Mouse (Mus musculus) stomach, embryonic 14.5 days (tissue): ENCODE measurements around the gene Deup1. TPM values are rescaled to one million over a fixed set of nuclear protein-coding genes. Genes with fewer than 3 reads are reported as not detected.

ENCODE experiments used
- ATAC-seq: fragments of 200-750 bp; cut with Nextera tagmentation; 2 replicates; pipeline ENCODE4 v1.8.0; 2017; ENCODE audit warnings: low read depth, moderate TSS enrichment; ENCODE audit not compliant: insufficient number of reproducible peaks, insufficient read depth, low FRiP score
- H3K27ac ChIP-seq: fragments of 300-500 bp; sonication (generic); 2 replicates; pipeline ENCODE4 v1.5.1; 2014; ENCODE audit warnings: mild to moderate bottlenecking, low read length, moderate library complexity, mixed read lengths
- H3K27me3 ChIP-seq: fragments of 300-500 bp; sonication (generic); 2 replicates; pipeline ENCODE4 v1.6.1; 2014; ENCODE audit warnings: low read length, control low read depth, mixed read lengths; ENCODE audit not compliant: control insufficient read depth, insufficient read depth
- H3K36me3 ChIP-seq: fragments of 300-500 bp; sonication (generic); 2 replicates; pipeline ENCODE4 v1.6.1; 2014; ENCODE audit warnings: mild to moderate bottlenecking, control low read depth, low read length, moderate library complexity, mixed read lengths; ENCODE audit not compliant: control insufficient read depth, insufficient read depth
- H3K4me1 ChIP-seq: fragments of 300-500 bp; sonication (generic); 2 replicates; pipeline ENCODE4 v1.6.1; 2014; ENCODE audit warnings: low read length, control low read depth, mixed read lengths; ENCODE audit not compliant: control insufficient read depth, insufficient read depth
- H3K4me2 ChIP-seq: fragments of 300-500 bp; sonication (generic); replicated peaks from 2 replicates; pipeline ENCODE4 v1.6.1; 2014; ENCODE audit warnings: low read depth, low read length, control low read depth
- H3K4me3 ChIP-seq: fragments of 300-500 bp; sonication (generic); 2 replicates; pipeline ENCODE4 v1.5.1; 2014; ENCODE audit warnings: low read depth, low read length, control low read depth
- H3K9ac ChIP-seq: fragments of 300-500 bp; sonication (generic); replicated peaks from 2 replicates; pipeline ENCODE4 v1.6.1; 2014; ENCODE audit warnings: low read depth, mild to moderate bottlenecking, control low read depth, low read length, moderate library complexity, mixed read lengths
- H3K9me3 ChIP-seq: fragments of 300-500 bp; sonication (generic); 2 replicates; pipeline ENCODE4 v1.6.1; 2016; ENCODE audit warnings: low read depth, low read length, control low read depth; ENCODE audit not compliant: control insufficient read depth
- WGBS: fragments of 180-500 bp; shearing (Covaris S2); extraction: QIAGEN DNeasy Blood & Tissue Kit; methylation state at CpG from one replicate; pipeline ENCODE4 v1.1.7; 2014; 5-methylcytosine and 5-hydroxymethylcytosine counted together
- polyA plus RNA-seq: library from polyadenylated mRNA; unstranded; fragments of >200 nt; fragmentation: Nextera tagmentation; extraction: Ambion mirVana; gene quantifications from 2 replicates; pipeline ENCODE4 v1.2.1, GENCODE M21; 2014

Gene Deup1
- 0.22 and 0.55 TPM in 2 replicates for polyA plus RNA-seq

DNA sequence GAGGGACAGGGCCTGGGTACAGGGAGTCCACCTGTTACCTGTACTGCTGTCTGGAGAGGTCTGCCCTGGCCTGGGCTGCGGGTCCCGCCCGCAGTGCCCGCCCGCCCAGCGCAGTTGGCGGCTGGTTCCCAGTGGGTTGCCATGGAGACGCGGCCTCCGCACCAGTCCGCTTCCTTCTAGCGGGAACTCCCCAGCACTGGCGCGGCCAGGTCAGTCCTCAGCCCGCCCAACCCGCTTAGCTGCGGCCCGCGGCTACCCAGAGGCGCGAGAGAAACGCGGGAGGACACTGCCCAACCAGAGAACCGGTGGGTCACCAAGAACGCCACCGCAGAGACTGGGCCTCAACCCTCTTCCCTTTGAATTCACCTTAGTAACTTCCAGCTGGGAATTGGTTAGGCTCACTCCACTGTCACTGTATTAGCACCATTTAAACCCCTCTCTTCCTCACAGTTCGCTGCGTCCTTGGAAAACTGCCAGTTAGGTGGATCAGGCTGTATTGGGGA is at the start of gene Deup1:
Deup1 (minus strand) TSS at position 149 of the 503 bp plus-strand sequence.
- 0 out of 2 replicates have a peak, but pooled peaks cover 4% of the 10 kb centered on the region for H3K4me1 ChIP-seq
- peak; percentile 78 for ATAC-seq
- no peaks in the 10 kb centered on the region for H3K9me3 ChIP-seq
- H3K4me3 ChIP-seq, result peak within 1 kb of the TSS; percentile 4; the same call in 1 of the 2 replicates
- peak within 1 kb of the TSS; percentile 56 for H3K4me2 ChIP-seq
- 2% methylated on average over 28 of the region's 28 CpGs for WGBS
- H3K27me3 ChIP-seq, result no peaks in the 10 kb centered on the region
- no peak within 1 kb of the TSS for H3K27ac ChIP-seq
- no peaks in the 10 kb centered on the region for H3K36me3 ChIP-seq
- H3K9ac ChIP-seq, result no peak within 1 kb of the TSS; the same call in 1 of the 2 replicates

DNA sequence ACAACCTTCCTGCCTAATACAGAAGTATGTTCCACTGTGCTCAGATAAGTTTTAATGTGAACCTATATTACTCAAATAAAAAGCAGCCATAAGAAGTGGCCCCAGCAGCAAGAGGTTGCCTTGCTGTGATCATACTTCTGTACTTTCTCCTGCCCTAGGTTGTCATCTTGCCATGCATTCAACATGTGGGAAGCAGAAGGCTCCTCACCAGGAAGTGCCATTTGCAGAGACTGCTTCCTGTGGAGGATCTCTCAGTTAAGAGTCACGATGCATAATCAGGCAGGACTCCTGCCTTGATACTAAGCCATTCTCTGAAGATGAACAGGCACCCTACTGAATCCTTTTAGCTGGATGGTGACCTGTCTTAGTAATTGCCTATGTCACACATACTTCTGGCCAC is 44.5 kb upstream of the Deup1 start:
- 50% methylated on average over 1 of the region's 1 CpGs for WGBS
- H3K9ac ChIP-seq, result no peak overlapping the region
- H3K27ac ChIP-seq, result no peak overlapping the region
- H3K4me2 ChIP-seq, result no peak overlapping the region
- H3K27me3 ChIP-seq, result no peaks in the 10 kb centered on the region
- ATAC-seq, result no peak
- no peak overlapping the region for H3K4me3 ChIP-seq
- H3K36me3 ChIP-seq, result no peaks in the 10 kb centered on the region
- no peaks in the 10 kb centered on the region for H3K9me3 ChIP-seq
- peaks cover 5% of the 10 kb centered on the region; the same call in 1 of the 2 replicates for H3K4me1 ChIP-seq

DNA sequence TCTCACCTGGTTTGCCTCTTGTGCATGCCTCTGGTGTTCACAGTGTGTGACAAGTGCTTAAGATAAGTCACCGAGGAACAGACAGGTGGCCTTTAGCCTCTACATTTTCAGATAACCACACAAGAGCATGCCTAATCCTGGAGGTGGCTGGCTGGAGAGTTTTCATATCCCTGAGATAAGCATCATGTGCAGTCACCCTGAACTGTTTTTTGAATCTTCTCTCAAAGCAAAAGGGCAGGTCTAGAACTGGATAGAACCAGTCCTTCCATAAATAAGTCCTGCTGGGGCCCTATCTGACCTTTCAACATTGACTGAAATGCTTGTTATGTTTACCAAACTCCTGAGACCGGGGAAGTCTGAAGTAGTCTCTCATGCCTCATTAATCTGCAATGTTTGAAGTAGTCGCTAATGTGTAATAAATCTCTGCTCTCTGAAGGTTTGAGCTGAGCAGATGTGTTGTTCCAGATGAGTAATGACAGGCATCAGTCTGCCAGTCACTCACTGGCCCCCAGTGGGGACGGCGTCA is 42.3 kb upstream of the Deup1 start:
- H3K27ac ChIP-seq, result no peak overlapping the region
- peaks cover 5% of the 10 kb centered on the region; the same call in 1 of the 2 replicates for H3K4me1 ChIP-seq
- H3K27me3 ChIP-seq, result no peaks in the 10 kb centered on the region
- H3K9me3 ChIP-seq, result no peaks in the 10 kb centered on the region
- no peaks in the 10 kb centered on the region for H3K36me3 ChIP-seq
- H3K4me3 ChIP-seq, result no peak overlapping the region
- ATAC-seq, result peak; percentile 75; the same call in 1 of the 2 replicates
- no peak overlapping the region for H3K9ac ChIP-seq
- no peak overlapping the region for H3K4me2 ChIP-seq
- 10% methylated on average over 5 of the region's 5 CpGs for WGBS

DNA sequence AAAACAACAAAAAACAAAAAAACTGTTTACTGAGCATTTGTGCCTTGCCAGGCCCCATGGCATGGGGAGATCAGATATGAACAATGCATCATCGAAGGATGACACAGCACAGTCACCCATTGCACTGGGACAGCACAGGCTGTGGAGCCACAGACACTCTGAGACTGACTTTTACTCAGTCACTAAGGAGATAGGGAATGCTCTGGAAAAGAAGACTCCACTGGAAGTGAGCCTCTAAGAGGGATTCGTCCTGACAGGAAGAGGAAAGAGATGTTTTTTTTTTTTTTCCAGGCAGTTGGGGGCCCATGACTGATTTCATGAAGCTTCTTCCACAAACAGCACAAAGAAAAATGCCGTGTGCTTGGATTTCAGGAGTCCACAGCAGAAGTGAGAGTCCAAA is 41.7 kb upstream of the Deup1 start:
- Histone ChIP-seq H3K4me1 (peaks cover 5% of the 10 kb centered on the region; the same call in 1 of the 2 replicates), H3K36me3 (no peaks in the 10 kb centered on the region), H3K4me3 (no peak overlapping the region), H3K27ac (no peak overlapping the region), H3K9me3 (no peaks in the 10 kb centered on the region), H3K9ac (no peak overlapping the region), H3K27me3 (no peaks in the 10 kb centered on the region), H3K4me2 (no peak overlapping the region)
- WGBS, result 32% methylated on average over 3 of the region's 3 CpGs
- no peak for ATAC-seq

DNA sequence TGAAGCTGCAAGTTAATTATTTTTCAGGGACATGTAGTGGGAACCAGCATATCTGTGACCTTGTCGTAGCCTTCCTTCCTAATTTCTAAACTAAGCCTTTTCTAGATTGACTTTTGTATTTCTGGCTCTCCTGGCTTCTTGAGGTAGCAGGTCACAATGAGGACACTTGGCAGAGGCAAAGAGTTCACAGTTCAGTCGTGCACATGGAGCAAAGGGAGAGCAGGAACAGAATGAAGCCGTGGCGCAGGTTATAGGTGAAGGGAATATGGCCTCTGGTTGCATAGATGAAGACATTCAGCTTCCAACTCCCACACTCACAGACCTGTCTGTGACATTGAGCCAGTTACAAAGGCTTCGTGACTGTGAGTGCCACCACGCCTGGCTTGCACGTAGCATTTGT is 36.9 kb upstream of the Deup1 start:
- Histone ChIP-seq H3K9me3 (no peaks in the 10 kb centered on the region), H3K9ac (no peak overlapping the region), H3K4me3 (no peak overlapping the region), H3K36me3 (no peaks in the 10 kb centered on the region), H3K4me1 (no peaks in the 10 kb centered on the region), H3K4me2 (no peak overlapping the region), H3K27me3 (no peaks in the 10 kb centered on the region), H3K27ac (no peak overlapping the region)
- WGBS, result 73% methylated on average over 7 of the region's 7 CpGs
- ATAC-seq, result no peak

DNA sequence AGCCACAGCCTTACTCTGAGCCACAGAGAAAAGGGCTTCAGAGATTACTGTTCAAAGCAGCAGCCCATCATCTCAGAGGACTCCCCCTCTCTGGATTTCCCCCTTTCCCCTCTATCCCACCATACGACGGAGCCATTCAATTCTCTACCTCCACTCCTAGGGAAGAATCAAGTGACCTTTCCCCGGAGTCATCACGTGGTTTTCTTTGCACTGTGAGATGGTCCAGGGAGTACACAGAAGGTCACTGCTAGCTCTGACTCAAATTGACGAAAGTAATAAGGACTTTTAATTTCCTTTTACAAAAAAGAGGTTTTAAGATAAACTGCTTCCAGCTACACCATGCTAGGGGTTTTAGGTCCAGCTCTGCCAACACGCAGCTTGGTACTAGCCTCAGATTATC is 31.3 kb upstream of the Deup1 start:
- no peak overlapping the region for H3K4me2 ChIP-seq
- no peaks in the 10 kb centered on the region for H3K9me3 ChIP-seq
- H3K27me3 ChIP-seq, result no peaks in the 10 kb centered on the region
- H3K4me1 ChIP-seq, result no peaks in the 10 kb centered on the region
- no peaks in the 10 kb centered on the region for H3K36me3 ChIP-seq
- whole genome bisulfite sequencing, result 54% methylated on average over 6 of the region's 6 CpGs
- H3K4me3 ChIP-seq, result no peak overlapping the region
- ATAC-seq, result no peak
- H3K27ac ChIP-seq, result no peak overlapping the region
- H3K9ac ChIP-seq, result no peak overlapping the region

DNA sequence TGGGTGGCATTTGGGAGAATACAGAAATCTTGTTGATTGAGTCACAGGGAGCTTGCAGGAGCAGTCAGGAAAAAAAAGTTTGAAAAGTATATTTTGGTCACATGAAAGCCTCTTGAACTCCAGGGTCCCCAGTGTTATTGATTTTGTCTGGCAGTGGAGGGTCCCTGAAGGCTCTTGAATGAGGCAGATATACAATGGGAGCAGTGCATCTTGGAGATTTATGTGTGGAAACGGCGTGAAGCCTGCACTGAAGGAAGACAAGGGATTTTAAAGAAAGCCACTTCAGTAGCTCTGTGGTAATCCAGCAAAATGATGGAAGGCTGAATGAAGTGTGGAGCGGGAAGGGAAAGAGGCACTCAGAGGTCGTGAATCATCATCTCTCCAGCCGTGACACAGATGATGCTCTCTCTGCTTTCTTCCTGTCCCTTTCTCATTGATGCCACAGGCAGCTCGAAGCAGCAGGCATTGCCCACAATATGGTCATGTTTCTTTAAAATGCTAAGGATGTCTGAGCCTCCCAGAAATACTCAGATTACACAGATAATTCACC is 30.6 kb upstream of the Deup1 start:
- Histone ChIP-seq H3K4me2 (no peak overlapping the region), H3K27ac (no peak overlapping the region), H3K9me3 (no peaks in the 10 kb centered on the region), H3K36me3 (no peaks in the 10 kb centered on the region), H3K4me3 (no peak overlapping the region), H3K27me3 (no peaks in the 10 kb centered on the region), H3K9ac (no peak overlapping the region), H3K4me1 (no peaks in the 10 kb centered on the region)
- WGBS, result 19% methylated on average over 6 of the region's 6 CpGs
- no peak for ATAC-seq

DNA sequence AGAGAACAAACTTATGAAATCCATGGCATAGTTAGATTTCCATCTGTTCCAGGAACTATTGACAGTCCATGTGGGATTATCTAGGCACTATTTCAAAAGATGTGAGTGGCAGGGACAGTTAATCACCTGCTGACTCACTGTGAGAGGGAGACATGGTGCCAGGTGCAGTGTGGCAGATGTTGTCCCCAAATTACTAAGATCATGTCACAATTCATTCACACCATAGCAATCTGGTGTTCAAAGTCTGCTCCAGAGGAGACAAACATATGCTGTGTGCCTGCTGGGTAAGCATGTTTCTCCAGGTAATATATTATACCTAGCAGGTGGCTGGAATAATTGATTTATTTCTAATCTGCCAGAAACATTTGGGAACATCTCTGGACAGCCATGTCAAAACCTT is 25.3 kb upstream of the Deup1 start:
- no peak overlapping the region for H3K4me2 ChIP-seq
- H3K9me3 ChIP-seq, result no peaks in the 10 kb centered on the region
- H3K4me1 ChIP-seq, result no peaks in the 10 kb centered on the region
- H3K27ac ChIP-seq, result no peak overlapping the region
- no peak overlapping the region for H3K4me3 ChIP-seq
- no peak for ATAC-seq
- no peaks in the 10 kb centered on the region for H3K36me3 ChIP-seq
- H3K27me3 ChIP-seq, result no peaks in the 10 kb centered on the region
- no peak overlapping the region for H3K9ac ChIP-seq

DNA sequence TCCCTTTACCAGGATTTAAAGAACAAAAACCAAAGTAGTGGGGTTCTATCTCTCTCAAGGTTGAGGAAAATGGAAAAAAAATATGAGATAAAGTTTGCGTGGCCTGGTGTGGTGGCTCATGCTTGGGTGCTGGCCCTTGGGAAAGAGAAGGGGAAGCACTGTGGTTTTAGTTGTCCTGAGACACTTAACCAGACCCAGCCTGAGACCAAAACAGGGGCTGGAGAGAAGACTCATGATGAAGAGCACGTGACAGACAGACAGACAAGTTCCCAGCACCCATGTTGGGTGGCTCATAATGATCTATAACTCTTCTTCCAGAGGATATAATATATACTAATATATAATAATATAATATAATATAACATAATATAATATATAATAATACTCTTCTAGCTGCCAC is 22.2 kb upstream of the Deup1 start:
- Histone ChIP-seq H3K4me1 (no peaks in the 10 kb centered on the region), H3K9me3 (no peaks in the 10 kb centered on the region), H3K9ac (no peak overlapping the region), H3K27ac (no peak overlapping the region), H3K4me2 (no peak overlapping the region), H3K36me3 (no peaks in the 10 kb centered on the region), H3K4me3 (no peak overlapping the region), H3K27me3 (no peaks in the 10 kb centered on the region)
- no peak for ATAC-seq
- 90% methylated on average over 2 of the region's 2 CpGs for WGBS
